Mouse (Mus musculus): ENCODE measurements around the gene Dst. TPM values are rescaled to one million over a fixed set of nuclear protein-coding genes. Genes with fewer than 3 reads are reported as not detected.

Gene Dst
- polyA plus RNA-seq, 1 experiment from 2014 or later = 24.3 TPM

DNA sequence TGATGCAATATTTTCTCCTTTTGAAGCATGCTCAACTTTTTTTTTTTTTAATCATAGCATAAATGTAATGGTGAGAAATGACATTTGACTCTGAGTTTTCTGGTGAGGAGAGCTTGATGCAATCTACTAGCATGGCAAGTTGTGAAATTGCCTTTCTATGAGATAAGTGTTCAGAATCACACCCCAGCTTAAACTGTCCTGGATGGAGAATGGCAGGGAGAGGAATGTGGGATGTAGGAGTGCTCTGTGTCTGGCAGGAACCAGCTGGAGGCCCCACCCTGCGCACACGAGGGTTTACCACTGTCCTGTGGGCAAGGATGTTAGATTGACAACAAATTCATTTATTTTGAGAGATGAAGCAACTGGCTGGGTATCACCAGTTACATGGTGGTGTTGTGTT, 202.8 kb downstream of the Dst start:
- Histone ChIP-seq H3K36me3 (no peaks in the 10 kb centered on the region), H3K4me3 (replicated peaks) (no peak overlapping the region), H3K4me1 (0 out of 2 replicates have a peak, but pooled peaks cover 4% of the 10 kb centered on the region), H3K27me3 (replicated peaks) (no peaks in the 10 kb centered on the region), H3K9ac (no peak overlapping the region), H3K4me2 (no peak overlapping the region), H3K27ac (no peak overlapping the region), H3K9me3 (no peaks in the 10 kb centered on the region)
- 49% methylated on average over 2 of the region's 2 CpGs for WGBS
- no peak for ATAC-seq (ENCODE audit: insufficient read depth, low FRiP score, low read depth)

DNA sequence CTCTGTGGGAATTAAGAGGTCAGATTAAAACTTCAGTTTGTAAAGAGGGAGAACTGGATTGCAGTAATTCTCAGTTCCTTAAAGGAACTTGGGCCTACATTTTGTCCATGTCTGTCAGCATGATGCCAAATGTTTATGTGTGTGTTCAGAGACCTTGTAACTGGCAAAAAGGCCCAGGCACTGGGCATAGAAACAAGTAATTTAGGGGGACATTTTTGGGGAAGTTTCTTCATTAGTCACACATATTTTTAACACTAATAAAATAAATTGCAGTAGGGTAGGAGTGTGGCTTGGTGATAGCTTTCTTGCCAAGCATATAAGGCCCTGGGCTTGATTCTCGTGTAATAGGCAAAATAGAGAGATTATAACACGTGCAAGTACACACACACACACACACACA, 203.9 kb downstream of the Dst start:
- Histone ChIP-seq H3K27ac (no peak overlapping the region), H3K9me3 (no peaks in the 10 kb centered on the region), H3K4me3 (replicated peaks) (no peak overlapping the region), H3K27me3 (replicated peaks) (no peaks in the 10 kb centered on the region), H3K9ac (no peak overlapping the region), H3K36me3 (no peaks in the 10 kb centered on the region), H3K4me2 (no peak overlapping the region), H3K4me1 (0 out of 2 replicates have a peak, but pooled peaks cover 3% of the 10 kb centered on the region)
- WGBS = 89% methylated on average over 2 of the region's 2 CpGs
- ATAC-seq (ENCODE audit: insufficient read depth, low FRiP score, low read depth) = no peak

DNA sequence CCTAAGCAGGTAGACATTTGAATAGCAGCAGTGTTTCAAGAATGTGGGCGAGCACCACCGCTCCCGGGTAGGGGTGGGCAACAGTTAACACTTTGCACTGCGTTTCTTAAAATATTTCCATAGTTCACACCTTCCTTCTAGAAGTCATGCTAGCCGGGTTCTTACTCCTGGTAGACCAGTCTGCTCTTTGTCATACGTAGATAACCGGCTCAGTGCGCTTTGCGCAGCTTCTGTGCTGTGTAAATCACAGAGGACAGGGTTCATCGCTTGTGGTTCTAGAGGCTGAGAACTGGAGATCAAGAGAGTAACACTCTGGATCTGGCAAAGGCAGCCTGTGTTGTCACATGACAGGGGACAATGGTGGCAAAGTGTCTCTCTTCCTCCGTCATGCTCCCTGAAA, 208.4 kb downstream of the Dst start:
- no peak overlapping the region for H3K27ac ChIP-seq
- 56% methylated on average over 11 of the region's 11 CpGs for WGBS
- no peak for ATAC-seq (ENCODE audit: insufficient read depth, low FRiP score, low read depth)

DNA sequence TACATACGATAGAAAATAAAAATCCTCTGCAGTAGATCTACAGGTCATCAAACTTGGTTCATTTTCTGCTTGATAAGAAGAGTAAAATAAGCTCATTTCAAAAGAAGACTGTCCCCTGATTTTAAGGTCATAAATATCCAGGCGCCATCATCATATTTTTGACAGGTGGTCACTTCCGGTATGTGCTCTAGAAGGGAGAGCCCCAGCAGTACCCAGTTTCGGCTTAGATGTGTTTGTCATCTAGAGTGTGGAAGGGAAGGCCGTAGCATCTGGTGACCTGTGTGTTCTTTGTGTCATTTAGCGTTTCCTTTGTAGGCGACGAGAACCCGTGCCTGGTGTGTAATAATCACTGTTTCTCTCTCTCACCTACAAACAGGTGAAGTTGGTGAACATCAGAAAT, 209.0 kb downstream of the Dst start:
- no peak for ATAC-seq (ENCODE audit: insufficient read depth, low FRiP score, low read depth)
- Histone ChIP-seq H3K9me3 (no peaks in the 10 kb centered on the region), H3K4me2 (no peak overlapping the region), H3K27me3 (replicated peaks) (no peaks in the 10 kb centered on the region), H3K4me1 (peaks cover 14% of the 10 kb centered on the region), H3K4me3 (replicated peaks) (no peak overlapping the region), H3K9ac (no peak overlapping the region), H3K27ac (no peak overlapping the region), H3K36me3 (no peaks in the 10 kb centered on the region)
- 82% methylated on average over 9 of the region's 9 CpGs for WGBS

More for the DNA sequence above, 208.4 kb downstream of the Dst start:
- Histone ChIP-seq H3K27me3 (replicated peaks) (no peaks in the 10 kb centered on the region), H3K4me3 (replicated peaks) (no peak overlapping the region), H3K4me2 (no peak overlapping the region), H3K36me3 (no peaks in the 10 kb centered on the region), H3K9me3 (no peaks in the 10 kb centered on the region), H3K4me1 (peaks cover 11% of the 10 kb centered on the region), H3K9ac (no peak overlapping the region)

DNA sequence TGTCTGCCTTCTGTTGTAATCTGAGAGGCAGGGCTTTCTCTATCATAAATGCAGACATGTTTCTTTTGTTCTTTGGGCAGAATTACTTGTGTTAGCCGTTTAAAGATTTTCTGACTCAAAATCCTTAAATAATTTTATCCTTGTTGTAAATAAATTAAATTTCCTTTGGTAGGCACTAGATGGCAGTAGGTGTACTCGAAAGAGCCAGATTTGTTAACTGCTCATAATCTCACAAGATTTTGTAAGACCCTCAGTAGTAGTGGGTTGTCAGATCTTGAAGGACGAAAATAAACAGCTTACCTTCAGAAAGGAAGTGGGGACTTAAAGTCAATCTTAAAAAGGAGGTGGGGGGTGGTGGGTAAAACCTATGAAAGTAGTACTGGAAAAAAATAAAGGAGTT, 209.7 kb downstream of the Dst start:
- Histone ChIP-seq H3K27ac (no peak overlapping the region), H3K4me3 (replicated peaks) (no peak overlapping the region), H3K27me3 (replicated peaks) (no peaks in the 10 kb centered on the region), H3K4me2 (no peak overlapping the region), H3K36me3 (no peaks in the 10 kb centered on the region), H3K9ac (no peak overlapping the region), H3K9me3 (no peaks in the 10 kb centered on the region), H3K4me1 (peaks cover 14% of the 10 kb centered on the region)
- ATAC-seq (ENCODE audit: insufficient read depth, low FRiP score, low read depth) = no peak
- 15% methylated on average over 3 of the region's 3 CpGs for WGBS

DNA sequence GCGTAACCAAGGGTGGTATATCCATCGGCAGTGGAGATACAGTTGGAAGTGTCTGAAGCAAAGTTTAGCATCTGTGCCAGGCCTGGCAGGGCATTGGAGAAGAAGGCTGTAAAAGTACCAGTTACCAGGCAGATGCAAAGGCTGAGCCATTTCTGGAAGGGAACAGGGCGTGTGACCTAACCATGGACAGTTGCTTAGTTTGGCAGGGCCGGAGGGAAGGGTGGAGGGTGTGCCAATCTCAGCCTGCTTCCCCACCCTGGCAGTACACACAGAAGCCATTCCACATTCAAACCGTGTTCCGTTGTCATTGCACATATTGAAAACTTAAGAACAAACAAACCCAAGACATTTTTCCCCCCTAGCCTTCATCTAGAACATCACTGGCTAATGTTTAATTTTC, 212.0 kb downstream of the Dst start:
- H3K4me2 ChIP-seq = no peak overlapping the region; the same call in 1 of the 2 replicates
- no peak for ATAC-seq (ENCODE audit: insufficient read depth, low FRiP score, low read depth)

DNA sequence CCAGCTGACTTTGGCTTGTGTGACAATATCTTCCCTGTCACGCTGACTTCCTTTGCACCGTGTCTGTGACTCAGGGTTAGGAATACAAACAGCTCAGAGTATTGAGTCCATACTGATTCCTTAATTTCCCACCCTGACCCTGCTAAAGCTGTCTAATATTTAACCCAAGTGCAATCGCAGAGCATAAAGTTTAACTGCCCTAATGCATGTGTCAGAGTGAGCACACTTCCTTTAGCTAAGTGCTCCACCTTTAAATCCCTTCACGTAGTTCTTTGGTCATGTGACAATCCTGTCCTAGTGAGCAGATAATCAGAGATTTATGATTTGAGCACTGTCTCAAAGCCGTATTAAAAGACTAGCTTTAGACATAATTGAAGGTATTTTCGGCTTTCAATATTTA, 212.6 kb downstream of the Dst start:
- Histone ChIP-seq H3K27ac (peak overlapping the region; percentile 79), H3K4me3 (replicated peaks) (peak overlapping the region; percentile 39), H3K4me1 (peaks cover 14% of the 10 kb centered on the region), H3K9me3 (no peaks in the 10 kb centered on the region), H3K36me3 (no peaks in the 10 kb centered on the region), H3K4me2 (peak overlapping the region; percentile 73), H3K9ac (no peak overlapping the region), H3K27me3 (replicated peaks) (no peaks in the 10 kb centered on the region)
- ATAC-seq (ENCODE audit: insufficient read depth, low FRiP score, low read depth) = peak; percentile 89
- WGBS = 23% methylated on average over 6 of the region's 6 CpGs

More for the DNA sequence above, 212.0 kb downstream of the Dst start:
- Histone ChIP-seq H3K27me3 (replicated peaks) (no peaks in the 10 kb centered on the region), H3K9me3 (no peaks in the 10 kb centered on the region), H3K9ac (no peak overlapping the region), H3K4me3 (replicated peaks) (no peak overlapping the region), H3K36me3 (no peaks in the 10 kb centered on the region), H3K4me1 (peaks cover 14% of the 10 kb centered on the region), H3K27ac (peak overlapping the region; percentile 79)
- 64% methylated on average over 6 of the region's 6 CpGs for WGBS

DNA sequence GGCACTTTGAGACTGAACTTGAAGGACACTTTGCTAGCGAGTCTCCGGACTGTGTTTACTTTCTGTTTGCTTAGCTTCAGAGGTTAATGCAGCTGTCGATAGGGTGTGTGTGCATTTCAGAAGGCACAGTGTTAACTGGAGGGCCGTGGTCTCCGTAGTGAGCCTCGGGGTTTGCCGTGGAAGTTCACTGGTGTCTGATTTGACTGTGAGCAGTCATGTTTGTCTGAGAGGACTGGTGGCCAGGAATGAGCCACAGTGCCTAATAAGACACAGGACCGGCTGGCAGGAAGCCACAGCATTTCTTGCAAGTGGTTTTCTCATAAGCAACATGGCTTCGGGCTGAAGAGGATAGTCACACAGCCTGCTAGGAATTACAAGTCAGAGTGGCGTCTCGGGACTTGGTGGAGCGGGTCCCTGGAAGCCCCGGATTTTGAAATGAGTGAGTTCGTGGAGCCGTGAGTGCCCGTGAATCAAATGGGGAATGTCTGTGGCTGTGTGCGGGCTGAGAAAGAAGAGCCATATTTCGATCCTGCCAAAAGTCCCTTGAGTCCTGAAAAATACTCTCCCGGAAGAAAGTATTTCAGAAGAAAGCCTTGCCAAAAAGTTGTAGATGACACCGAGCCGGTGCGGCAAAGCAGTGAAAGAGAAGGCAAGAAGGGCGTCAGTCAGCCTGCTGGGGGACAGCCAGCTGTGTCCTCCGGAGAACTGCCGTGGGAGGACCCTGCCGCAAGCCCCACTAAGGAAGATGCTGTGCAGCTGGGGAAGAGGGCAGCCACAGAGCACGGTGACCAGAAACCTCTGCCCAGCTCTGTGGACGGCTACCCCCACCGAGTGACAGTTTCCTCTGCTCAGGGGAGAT, 213.4 kb downstream of the Dst start:
- H3K36me3 ChIP-seq = no peaks in the 10 kb centered on the region
- no peaks in the 10 kb centered on the region for H3K9me3 ChIP-seq
- peak overlapping the region; percentile 73 for H3K4me2 ChIP-seq
- peaks cover 12% of the 10 kb centered on the region for H3K4me1 ChIP-seq
- peak; percentile 65 for ATAC-seq (ENCODE audit: insufficient read depth, low FRiP score, low read depth)
- H3K27ac ChIP-seq = peak overlapping the region; percentile 79
- H3K27me3 ChIP-seq (replicated peaks) = no peaks in the 10 kb centered on the region
- 34% methylated on average over 29 of the region's 29 CpGs for WGBS
- H3K4me3 ChIP-seq (replicated peaks) = peak overlapping the region; percentile 39
- H3K9ac ChIP-seq = peak overlapping the region; percentile 8; the same call in 1 of the 2 replicates

DNA sequence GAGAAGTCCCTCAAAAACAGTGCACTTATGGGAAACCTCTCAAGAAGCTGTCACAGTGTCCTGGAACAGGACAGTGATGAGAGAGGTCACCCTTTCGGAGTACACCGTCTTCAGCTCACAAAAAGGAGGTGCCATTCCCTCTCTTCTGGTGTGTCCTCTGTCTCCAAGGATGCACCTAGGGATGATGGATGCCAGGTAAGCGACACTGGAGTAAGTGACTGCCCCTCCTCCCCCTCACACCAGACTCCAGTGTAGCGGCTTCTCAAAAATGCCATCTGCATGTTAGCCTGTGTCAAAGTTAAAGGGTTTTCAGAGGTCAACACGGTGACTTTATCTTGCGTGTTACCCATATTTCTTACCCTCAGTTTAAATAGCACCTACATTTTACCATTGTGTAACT, 214.2 kb downstream of the Dst start:
- Histone ChIP-seq H3K4me2 (peak overlapping the region; percentile 73), H3K4me1 (peaks cover 11% of the 10 kb centered on the region), H3K27me3 (replicated peaks) (no peaks in the 10 kb centered on the region), H3K36me3 (no peaks in the 10 kb centered on the region), H3K9ac (no peak overlapping the region), H3K27ac (no peak overlapping the region), H3K4me3 (replicated peaks) (peak overlapping the region; percentile 39; the same call in 1 of the 2 replicates), H3K9me3 (no peaks in the 10 kb centered on the region)
- ATAC-seq (ENCODE audit: insufficient read depth, low FRiP score, low read depth) = no peak
- WGBS = 77% methylated on average over 6 of the region's 6 CpGs

DNA sequence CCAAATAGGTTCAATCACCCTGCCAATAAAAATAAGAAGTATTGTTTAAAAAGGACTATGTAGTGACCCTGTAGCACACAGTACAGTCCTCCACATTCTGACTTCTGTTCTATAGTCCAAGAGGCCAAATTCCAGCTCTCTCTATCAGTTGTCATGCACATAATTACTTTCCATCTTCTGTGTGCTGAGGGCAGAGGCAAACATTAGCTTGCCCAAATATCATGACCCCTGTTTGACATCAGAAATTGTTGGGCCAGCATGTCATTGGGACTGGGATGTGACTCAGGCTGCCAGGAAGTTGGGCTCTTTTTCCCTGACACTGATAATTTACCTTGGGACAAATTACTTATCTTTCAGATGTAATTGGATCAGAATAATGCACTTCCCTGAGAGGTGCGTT, 214.9 kb downstream of the Dst start:
- Histone ChIP-seq H3K4me1 (peaks cover 14% of the 10 kb centered on the region), H3K4me2 (0 out of 2 replicates have a peak overlapping the region, but pooled peaks have one; percentile 13), H3K4me3 (replicated peaks) (no peak overlapping the region), H3K27me3 (replicated peaks) (no peaks in the 10 kb centered on the region), H3K9me3 (no peaks in the 10 kb centered on the region), H3K36me3 (no peaks in the 10 kb centered on the region), H3K9ac (no peak overlapping the region), H3K27ac (no peak overlapping the region)
- ATAC-seq (ENCODE audit: insufficient read depth, low FRiP score, low read depth) = no peak
- WGBS = 59% methylated on average over 1 of the region's 1 CpGs

DNA sequence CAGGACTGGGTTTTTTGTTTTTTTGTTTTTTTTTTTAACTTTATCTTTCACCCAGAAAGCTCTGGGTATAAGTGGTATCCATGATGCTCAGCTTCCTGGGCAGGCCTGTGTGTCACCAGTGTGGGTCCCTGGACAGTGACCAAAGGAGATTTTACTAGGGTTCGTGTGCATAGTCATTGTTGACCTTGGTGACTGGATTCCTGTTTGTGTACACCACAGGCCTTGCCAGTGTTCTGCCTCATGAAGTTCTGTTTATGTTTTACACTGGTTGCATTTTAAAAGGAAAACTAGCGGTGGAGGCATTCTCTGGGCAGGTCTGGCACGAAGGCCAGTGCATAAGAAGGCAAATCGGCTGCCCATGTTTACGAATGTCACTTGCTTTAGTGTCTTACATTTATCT, 215.3 kb downstream of the Dst start:
- Histone ChIP-seq H3K36me3 (no peaks in the 10 kb centered on the region), H3K4me1 (peaks cover 16% of the 10 kb centered on the region), H3K9me3 (no peaks in the 10 kb centered on the region), H3K4me2 (0 out of 2 replicates have a peak overlapping the region, but pooled peaks have one; percentile 13), H3K9ac (no peak overlapping the region), H3K4me3 (replicated peaks) (no peak overlapping the region), H3K27ac (no peak overlapping the region), H3K27me3 (replicated peaks) (no peaks in the 10 kb centered on the region)
- WGBS = 53% methylated on average over 5 of the region's 5 CpGs
- ATAC-seq (ENCODE audit: insufficient read depth, low FRiP score, low read depth) = no peak

DNA sequence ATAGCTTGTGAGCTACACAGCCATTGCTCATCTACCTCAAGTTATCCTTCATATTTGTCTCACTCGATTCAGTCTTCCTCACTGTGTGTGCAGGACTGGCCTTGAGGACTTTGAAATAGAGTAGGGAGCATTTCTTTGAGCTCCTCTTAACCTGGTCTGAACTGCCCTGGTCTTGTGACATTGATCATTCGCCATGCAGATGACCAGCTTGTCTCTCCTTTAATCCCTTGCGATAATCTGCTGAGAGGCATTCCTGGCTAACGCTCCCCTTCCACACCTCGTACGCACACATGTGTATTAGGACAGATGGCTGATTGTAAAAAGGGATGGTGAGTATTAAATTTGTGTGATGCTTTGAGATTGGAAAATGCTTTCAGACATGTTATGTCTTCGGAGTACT, 216.4 kb downstream of the Dst start:
- H3K36me3 ChIP-seq = no peaks in the 10 kb centered on the region
- H3K9ac ChIP-seq = no peak overlapping the region
- no peaks in the 10 kb centered on the region for H3K27me3 ChIP-seq (replicated peaks)
- 88% methylated on average over 7 of the region's 7 CpGs for WGBS
- no peak overlapping the region for H3K4me3 ChIP-seq (replicated peaks)
- H3K4me1 ChIP-seq = peaks cover 16% of the 10 kb centered on the region
- no peak overlapping the region for H3K4me2 ChIP-seq
- H3K27ac ChIP-seq = no peak overlapping the region
- no peak for ATAC-seq (ENCODE audit: insufficient read depth, low FRiP score, low read depth)
- H3K9me3 ChIP-seq = no peaks in the 10 kb centered on the region
